ENCODE assay signal across 8 mouse cellular contexts in the genomic region with DNA sequence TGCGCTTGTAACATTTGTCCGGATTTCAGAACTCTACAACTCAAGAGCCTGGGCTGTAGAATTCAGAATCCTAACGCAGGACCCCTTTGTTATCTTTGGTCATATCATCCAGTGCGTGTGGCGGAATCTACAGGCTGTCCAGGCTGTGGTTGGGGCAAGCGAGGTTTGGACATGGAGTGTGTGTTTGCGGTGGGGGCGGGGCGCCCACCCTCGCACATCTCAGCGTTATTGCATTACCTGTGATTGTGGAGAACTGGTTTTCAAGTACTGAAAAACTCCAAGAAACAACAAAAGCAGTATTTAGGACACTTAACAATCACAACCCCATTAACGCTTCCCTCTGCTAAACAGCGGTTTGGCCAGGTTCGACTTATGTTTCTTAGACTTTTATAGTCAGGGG. TPM values are rescaled to one million over a fixed set of nuclear protein-coding genes. Genes with fewer than 3 reads are reported as not detected.
DNase-seq lines count a peak whose midpoint lies in the region; ATAC-seq and TF ChIP-seq lines count a peak whose summit lies in the region.

No protein-coding gene starts in this region.

- no peak for TF ChIP-seq CTCF in left cerebral cortex, adult 2 months (IDR thresholded peaks at IDR 0.05)
- TF ChIP-seq CTCF in bone marrow macrophage, adult 2 months (IDR thresholded peaks at IDR 0.05; ENCODE audit: low read depth, low read length) = no peak
- TF ChIP-seq CTCF in olfactory bulb, adult 2 months (IDR thresholded peaks at IDR 0.05; ENCODE audit: insufficient read depth, low read depth, low read length) = no peak

- no peak for DNase-seq in left cerebral cortex, adult 2 months (ENCODE audit: extremely low spot score in 1 of 2, low spot score in 2 of 2)
- no peak for DNase-seq in left cerebral cortex, adult 8-10 months (ENCODE audit: low spot score in 2 of 2)
- DNase-seq in fibroblast of lung, adult 2 months (ENCODE audit: low read depth) = peak; percentile 1
- DNase-seq in limb, embryonic 11.5 days (ENCODE audit: low spot score) = peak; percentile 67

- no peaks in the 10 kb centered on the region for H3K9me3 ChIP-seq in limb, embryonic 11.5 days (ENCODE audit: control insufficient read depth, low read length)

- peak overlapping the region; percentile 81 for H3K4me2 ChIP-seq in limb, embryonic 11.5 days (ENCODE audit: low read depth, severe bottlenecking)

- no peaks in the 10 kb centered on the region for H3K36me3 ChIP-seq in limb, embryonic 11.5 days (ENCODE audit: control insufficient read depth, insufficient read depth, low read length)

- WGBS in limb, embryonic 11.5 days = 6% methylated on average over 14 of the region's 14 CpGs
- WGBS in olfactory bulb, adult 2 months = 6% methylated on average over 14 of the region's 14 CpGs

- no peak for ATAC-seq in limb, embryonic 11.5 days (ENCODE audit: insufficient number of reproducible peaks, low FRiP score, low TSS enrichment, low read depth)
- no peak for ATAC-seq in erythroid progenitor cell, adult 5-6 weeks (replicated peaks; ENCODE audit: low FRiP score, poor library complexity, severe bottlenecking)
- ATAC-seq in inflammation-experienced regulatory T-cells, adult 6 months = no peak

- H3K4me1 ChIP-seq in bone marrow macrophage, adult 2 months (ENCODE audit: control insufficient read depth, insufficient read depth, low read length) = peaks cover 4% of the 10 kb centered on the region; the same call in 1 of the 2 replicates
- H3K4me1 ChIP-seq in limb, embryonic 11.5 days (ENCODE audit: control insufficient read depth, insufficient read depth, low read length) = 0 out of 2 replicates have a peak, but pooled peaks cover 2% of the 10 kb centered on the region
- peaks cover 2% of the 10 kb centered on the region; the same call in 1 of the 2 replicates for H3K4me1 ChIP-seq in olfactory bulb, adult 2 months (ENCODE audit: control insufficient read depth, insufficient read depth, low read length)

- peak overlapping the region; percentile 76 for H3K4me3 ChIP-seq in left cerebral cortex, adult 2 months
- peak overlapping the region; percentile 64 for H3K4me3 ChIP-seq in bone marrow macrophage, adult 2 months (ENCODE audit: insufficient read depth, low read length)
- peak overlapping the region; percentile 82 for H3K4me3 ChIP-seq in limb, embryonic 11.5 days (ENCODE audit: low read depth, low read length)
- H3K4me3 ChIP-seq in olfactory bulb, adult 2 months (ENCODE audit: insufficient read depth, low read depth, low read length) = peak overlapping the region; percentile 65

- no peaks in the 10 kb centered on the region for H3K27me3 ChIP-seq in limb, embryonic 11.5 days (ENCODE audit: control insufficient read depth, insufficient read depth, low read length)

- H3K27ac ChIP-seq in left cerebral cortex, adult 2 months = peak overlapping the region; percentile 83
- H3K27ac ChIP-seq in bone marrow macrophage, adult 2 months (ENCODE audit: insufficient read depth, low read depth, low read length) = no peak overlapping the region
- H3K27ac ChIP-seq in limb, embryonic 11.5 days (replicated peaks; ENCODE audit: low read depth, low read length) = peak overlapping the region; percentile 87
- H3K27ac ChIP-seq in olfactory bulb, adult 2 months (ENCODE audit: insufficient read depth, low read depth, low read length) = no peak overlapping the region

- intact Hi-C loops in left cerebral cortex, adult 2 months (cut with DNase I) = loop anchor here (5.0 kb wide), 1 partner anchor 147 kb away; no protein-coding TSS in a partner anchor

- H3K9ac ChIP-seq in limb, embryonic 11.5 days (ENCODE audit: low read length) = peak overlapping the region; percentile 80

- TF ChIP-seq POLR2A in bone marrow macrophage, adult 2 months (IDR thresholded peaks at IDR 0.05; ENCODE audit: borderline replicate concordance, low read depth, low read length) = no peak
- no peak for TF ChIP-seq POLR2A in olfactory bulb, adult 2 months (IDR thresholded peaks at IDR 0.05; ENCODE audit: insufficient read depth, low read depth, low read length)

RNA-seq across cellular contexts. Expression of a gene that starts 9.1 kb away (rescaled TPM):
- 100 to 1,000 TPM; 122 to 125 TPM for total RNA-seq in left cerebral cortex, adult 2 months (2021)
- 100 to 1,000 TPM; 126 to 143 (median 129) TPM for total RNA-seq in left cerebral cortex, adult 8-10 months (2022)
- polyA plus RNA-seq in bone marrow macrophage, adult 2 months (2012; ENCODE audit: insufficient read depth, insufficient read length, missing spikeins) = 4.3 and 4.7 TPM in 2 replicates
- 55.7 and 56.9 TPM in 2 replicates for polyA plus RNA-seq in limb, embryonic 11.5 days (2014; fragmentation: Nextera tagmentation; extraction: Ambion mirVana)
- not detected in 2 replicates for polyA plus RNA-seq in olfactory bulb, adult 2 months (2012; ENCODE audit: insufficient read depth, insufficient read length, low replicate concordance, missing spikeins)
- total RNA-seq in erythroid progenitor cell, adult 5-6 weeks (2015; ENCODE audit: low replicate concordance) = 1.3 and 5.4 TPM in 2 replicates
- 0.77 and 1.7 TPM in 2 replicates for total RNA-seq in erythroid progenitor cell, adult 5-6 weeks (2017; ENCODE audit: low replicate concordance)
- polyA plus RNA-seq in inflammation-experienced regulatory T-cells, adult 6 months (2017; shearing (Covaris generic)) = 10 to 100 TPM; 13.4 to 16.6 (median 14.3) TPM

Comparison
In these comparisons a context has a peak if more than half of its experiments do, and no peak if none do; other contexts are left out.
1. DNase-seq: peak in fibroblast of lung, adult 2 months (single experiment) and limb, embryonic 11.5 days (single experiment); none in left cerebral cortex, adult 2 months (0 of 2) and left cerebral cortex, adult 8-10 months (0 of 2).
2. H3K27ac ChIP-seq: peak in left cerebral cortex, adult 2 months (single experiment) and limb, embryonic 11.5 days (single experiment); none in bone marrow macrophage, adult 2 months (single experiment) and olfactory bulb, adult 2 months (single experiment).
3. Peak in every context shown above with its lines, with median percentiles within 50 percentile points of each other: H3K4me3 ChIP-seq.